ENCODE assay signal across 15 mouse cellular contexts in the genomic region with DNA sequence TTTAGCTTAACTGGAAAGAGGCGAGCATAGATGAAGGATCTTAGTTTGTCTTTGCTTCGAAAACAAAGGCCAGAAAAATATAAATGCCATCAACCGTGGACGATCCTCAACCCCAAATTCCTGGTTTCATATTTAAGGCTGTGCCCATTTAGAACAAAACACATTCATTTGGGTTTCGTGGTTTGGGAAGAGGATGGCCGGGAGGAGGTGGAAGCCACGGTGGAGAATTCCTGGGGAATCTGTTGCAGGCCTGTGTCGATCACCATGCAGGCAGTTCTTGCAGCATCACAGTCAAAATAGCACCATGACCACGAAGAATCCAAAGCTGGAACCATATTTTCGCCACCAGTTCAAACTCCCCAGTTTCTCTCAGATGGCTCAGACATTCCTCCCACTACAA.
"Had no signal": no experiment of that assay in that cellular context is flagged by ENCODE, and none has a peak within 500 bp of the region (broad histone marks: within the 10 kb centered on the region; RNA-seq: fewer than 3 reads in every experiment).

No protein-coding gene starts in this region.

- H3K36me3 ChIP-seq: kidney, embryonic 15.5 days; limb, embryonic 10.5 days; liver, embryonic 15.5 days; midbrain, embryonic 13.5 days; neural tube, embryonic 12.5 days had no signal

- H3K27ac ChIP-seq: kidney, embryonic 15.5 days; left cerebral cortex, adult 2 months; limb, embryonic 10.5 days; liver, embryonic 15.5 days; midbrain, embryonic 13.5 days; neural tube, embryonic 12.5 days had no signal

- H3K9me3 ChIP-seq: kidney, embryonic 15.5 days; limb, embryonic 10.5 days; liver, embryonic 15.5 days; midbrain, embryonic 13.5 days; neural tube, embryonic 12.5 days had no signal

- H3K4me1 ChIP-seq: kidney, embryonic 15.5 days; limb, embryonic 10.5 days; liver, embryonic 15.5 days; midbrain, embryonic 13.5 days; neural tube, embryonic 12.5 days had no signal

- DNase-seq: kidney, adult 2 months; kidney, postnatal 14 days; lung, adult 2 months; lung, postnatal 36 days; retina, postnatal 1 day; right cerebral cortex, postnatal 14 days; thymus, postnatal 14 days had no signal

- H3K4me3 ChIP-seq: kidney, embryonic 15.5 days; left cerebral cortex, adult 2 months; limb, embryonic 10.5 days; liver, embryonic 15.5 days; midbrain, embryonic 13.5 days; neural tube, embryonic 12.5 days had no signal

- H3K27me3 ChIP-seq: kidney, embryonic 15.5 days; liver, embryonic 15.5 days; midbrain, embryonic 13.5 days; neural tube, embryonic 12.5 days had no signal

- H3K9ac ChIP-seq: kidney, embryonic 15.5 days; liver, embryonic 15.5 days; midbrain, embryonic 13.5 days; neural tube, embryonic 12.5 days had no signal

- ATAC-seq: lung, postnatal 0 days; midbrain, embryonic 13.5 days had no signal

- H3K4me2 ChIP-seq: kidney, embryonic 15.5 days; liver, embryonic 11.5 days; liver, embryonic 15.5 days; midbrain, embryonic 13.5 days; neural tube, embryonic 12.5 days had no signal
